Mouse (Mus musculus): Measurements from ENCODE around the gene Svbp.
A peak's percentile ranks its signal among the peaks of the same experiment; 100 is the strongest.

The Svbp gene

GRCm38 (mm10) chr4:119246688-119247225 lies 51.7 kb downstream of the Svbp start:
- no peak for DNase-seq (ENCODE audit: low spot score)

GRCm38 (mm10) chr4:119247462-119248235 lies 52.5 kb downstream of the Svbp start:
- DNase-seq (ENCODE audit: low spot score) = peak; percentile 86

- no peak for DNase-seq (ENCODE audit: low spot score)
Measured at GRCm38 (mm10) chr4:119248407-119248965, 53.4 kb downstream of the Svbp start.
